ENCODE assay signal across 8 mouse cellular contexts in the genomic region with DNA sequence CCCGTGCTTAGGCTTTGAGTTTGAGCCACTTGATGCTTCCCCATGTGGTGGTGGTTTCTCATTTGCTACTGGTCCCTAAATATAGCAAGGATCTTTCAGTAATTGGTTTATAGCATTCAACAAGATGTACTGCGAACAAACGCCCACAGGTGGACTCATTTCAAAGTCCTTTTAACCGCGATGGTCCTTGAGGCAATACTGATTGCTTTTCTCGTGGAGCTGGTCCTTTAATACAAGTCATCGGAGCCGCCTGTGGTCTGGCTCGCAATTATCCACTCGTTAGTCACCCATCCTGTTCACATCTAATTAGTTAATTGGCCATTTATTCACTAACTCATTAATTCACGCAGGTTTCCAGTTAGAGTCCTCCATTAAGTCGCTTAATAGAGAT. TPM values are rescaled to one million over a fixed set of nuclear protein-coding genes. Genes with fewer than 3 reads are reported as not detected.
DNase-seq lines count a peak whose midpoint lies in the region; ATAC-seq lines count a peak whose summit lies in the region.

No protein-coding gene starts in this region.

- H3K36me3 ChIP-seq in kidney, embryonic 16.5 days (ENCODE audit: insufficient read depth, low read length), result no peaks in the 10 kb centered on the region
- H3K36me3 ChIP-seq in embryonic facial prominence, embryonic 11.5 days (replicated peaks; ENCODE audit: control insufficient read depth, insufficient read depth, low read depth, low read length), result no peaks in the 10 kb centered on the region
- no peaks in the 10 kb centered on the region for H3K36me3 ChIP-seq in hindbrain, embryonic 11.5 days (ENCODE audit: control insufficient read depth, insufficient read depth, low read length)
- no peaks in the 10 kb centered on the region for H3K36me3 ChIP-seq in midbrain, embryonic 13.5 days

- no peak overlapping the region for H3K27ac ChIP-seq in kidney, embryonic 16.5 days (ENCODE audit: low read length)
- H3K27ac ChIP-seq in embryonic facial prominence, embryonic 11.5 days (replicated peaks; ENCODE audit: low read depth, low read length), result no peak overlapping the region
- H3K27ac ChIP-seq in hindbrain, embryonic 11.5 days (ENCODE audit: low read depth, low read length), result no peak overlapping the region
- H3K27ac ChIP-seq in midbrain, embryonic 13.5 days, result peak overlapping the region; percentile 77

- no peak for ATAC-seq in kidney, embryonic 16.5 days (ENCODE audit: low FRiP score, low TSS enrichment)
- ATAC-seq in embryonic facial prominence, embryonic 11.5 days (replicated peaks; ENCODE audit: insufficient number of reproducible peaks, low FRiP score, low TSS enrichment, low read depth), result no peak
- 0 out of 2 replicates have a peak, but pooled peaks have one; percentile 10 for ATAC-seq in hindbrain, embryonic 11.5 days (ENCODE audit: low FRiP score)
- ATAC-seq in midbrain, embryonic 13.5 days, result peak; percentile 12; the same call in 1 of the 2 replicates

- peak overlapping the region; percentile 92 for H3K4me2 ChIP-seq in kidney, embryonic 16.5 days (replicated peaks; ENCODE audit: low read depth, low read length)
- H3K4me2 ChIP-seq in embryonic facial prominence, embryonic 11.5 days (ENCODE audit: low read depth, low read length), result peak overlapping the region; percentile 96; the same call in 1 of the 2 replicates
- no peak overlapping the region for H3K4me2 ChIP-seq in hindbrain, embryonic 11.5 days (replicated peaks; ENCODE audit: low read depth, low read length)
- peak overlapping the region; percentile 81 for H3K4me2 ChIP-seq in midbrain, embryonic 13.5 days (replicated peaks)

- H3K27me3 ChIP-seq in kidney, embryonic 16.5 days (ENCODE audit: insufficient read depth, low read length), result peaks cover 32% of the 10 kb centered on the region
- H3K27me3 ChIP-seq in embryonic facial prominence, embryonic 11.5 days (ENCODE audit: control insufficient read depth, insufficient read depth, low read length), result peaks cover 8% of the 10 kb centered on the region
- peaks cover 9% of the 10 kb centered on the region; the same call in 1 of the 2 replicates for H3K27me3 ChIP-seq in hindbrain, embryonic 11.5 days (ENCODE audit: control insufficient read depth, insufficient read depth, low read length)
- peaks cover 5% of the 10 kb centered on the region for H3K27me3 ChIP-seq in midbrain, embryonic 13.5 days

- no peak overlapping the region for H3K4me3 ChIP-seq in kidney, embryonic 16.5 days (ENCODE audit: low read length)
- peak overlapping the region; percentile 65 for H3K4me3 ChIP-seq in embryonic facial prominence, embryonic 11.5 days (ENCODE audit: low read depth, low read length)
- H3K4me3 ChIP-seq in hindbrain, embryonic 11.5 days (ENCODE audit: low read depth, low read length), result peak overlapping the region; percentile 52; the same call in 1 of the 2 replicates
- H3K4me3 ChIP-seq in midbrain, embryonic 13.5 days (replicated peaks), result peak overlapping the region; percentile 65

- no peaks in the 10 kb centered on the region for H3K9me3 ChIP-seq in kidney, embryonic 16.5 days (ENCODE audit: low read length)
- H3K9me3 ChIP-seq in embryonic facial prominence, embryonic 11.5 days (replicated peaks; ENCODE audit: control insufficient read depth, low read length), result no peaks in the 10 kb centered on the region
- no peaks in the 10 kb centered on the region for H3K9me3 ChIP-seq in hindbrain, embryonic 11.5 days (ENCODE audit: control insufficient read depth, low read length)
- H3K9me3 ChIP-seq in midbrain, embryonic 13.5 days, result no peaks in the 10 kb centered on the region

- WGBS in kidney, embryonic 16.5 days, result 40% methylated on average over 12 of the region's 12 CpGs
- 49% methylated on average over 12 of the region's 12 CpGs for WGBS in embryonic facial prominence, embryonic 11.5 days
- 66% methylated on average over 12 of the region's 12 CpGs for WGBS in hindbrain, embryonic 11.5 days
- WGBS in midbrain, embryonic 13.5 days, result 50% methylated on average over 12 of the region's 12 CpGs

- H3K9ac ChIP-seq in kidney, embryonic 16.5 days (replicated peaks; ENCODE audit: low read length), result no peak overlapping the region
- peak overlapping the region; percentile 74 for H3K9ac ChIP-seq in embryonic facial prominence, embryonic 11.5 days (replicated peaks; ENCODE audit: low read length)
- H3K9ac ChIP-seq in hindbrain, embryonic 11.5 days (ENCODE audit: low read depth, low read length), result no peak overlapping the region; the same call in 1 of the 2 replicates
- H3K9ac ChIP-seq in midbrain, embryonic 13.5 days (replicated peaks), result peak overlapping the region; percentile 86

- no peaks in the 10 kb centered on the region for H3K4me1 ChIP-seq in kidney, embryonic 16.5 days (ENCODE audit: insufficient read depth, low read length)
- H3K4me1 ChIP-seq in embryonic facial prominence, embryonic 11.5 days (ENCODE audit: control insufficient read depth, insufficient read depth, low read length), result no peaks in the 10 kb centered on the region
- H3K4me1 ChIP-seq in hindbrain, embryonic 11.5 days (replicated peaks; ENCODE audit: control insufficient read depth, insufficient read depth, low read length), result peaks cover 2% of the 10 kb centered on the region; the same call in 1 of the 2 replicates
- peaks cover 15% of the 10 kb centered on the region; the same call in 1 of the 2 replicates for H3K4me1 ChIP-seq in midbrain, embryonic 13.5 days (replicated peaks)

- DNase-seq in kidney, adult 8-10 months, result no peak
- peak; percentile 10 for DNase-seq in embryonic facial prominence, embryonic 11.5 days (ENCODE audit: low spot score)
- no peak for DNase-seq in hindbrain, embryonic 11.5 days (ENCODE audit: low spot score)
- DNase-seq in urinary bladder, postnatal 4 days (ENCODE audit: low spot score in 2 of 2), result no peak
- no peak for DNase-seq in frontal cortex, postnatal 36 days (ENCODE audit: low spot score in 2 of 2)
- no peak for DNase-seq in kidney, postnatal 4 days

RNA-seq across cellular contexts. Expression of a gene that starts 0.6 kb away (rescaled TPM):
- 1.1 and 1.4 TPM in 2 replicates for polyA plus RNA-seq in kidney, embryonic 16.5 days (2015; fragmentation: Nextera tagmentation; extraction: Ambion mirVana)
- 5.2 and 7.0 TPM in 2 replicates for polyA plus RNA-seq in embryonic facial prominence, embryonic 11.5 days (2014; fragmentation: Nextera tagmentation; extraction: Ambion mirVana)
- 5.4 and 5.5 TPM in 2 replicates for polyA plus RNA-seq in hindbrain, embryonic 11.5 days (2014; fragmentation: Nextera tagmentation; extraction: Ambion mirVana)
- polyA plus RNA-seq in midbrain, embryonic 13.5 days (2015; fragmentation: Nextera tagmentation; extraction: Ambion mirVana), result 45.2 and 47.0 TPM in 2 replicates

RNA-seq across cellular contexts. Expression of a gene that starts 32.6 kb away (rescaled TPM):
- polyA plus RNA-seq in kidney, embryonic 16.5 days (2015; fragmentation: Nextera tagmentation; extraction: Ambion mirVana), result 22.3 and 22.8 TPM in 2 replicates
- polyA plus RNA-seq in embryonic facial prominence, embryonic 11.5 days (2014; fragmentation: Nextera tagmentation; extraction: Ambion mirVana), result 20.5 and 23.8 TPM in 2 replicates
- polyA plus RNA-seq in hindbrain, embryonic 11.5 days (2014; fragmentation: Nextera tagmentation; extraction: Ambion mirVana), result 24.1 and 28.3 TPM in 2 replicates
- 35.4 and 36.7 TPM in 2 replicates for polyA plus RNA-seq in midbrain, embryonic 13.5 days (2015; fragmentation: Nextera tagmentation; extraction: Ambion mirVana)

RNA-seq across cellular contexts. Expression of a gene that starts 59.4 kb away (rescaled TPM):
- polyA plus RNA-seq in kidney, embryonic 16.5 days (2015; fragmentation: Nextera tagmentation; extraction: Ambion mirVana), result 13.1 and 14.8 TPM in 2 replicates
- 14.8 and 15.0 TPM in 2 replicates for polyA plus RNA-seq in embryonic facial prominence, embryonic 11.5 days (2014; fragmentation: Nextera tagmentation; extraction: Ambion mirVana)
- 19.8 and 19.9 TPM in 2 replicates for polyA plus RNA-seq in hindbrain, embryonic 11.5 days (2014; fragmentation: Nextera tagmentation; extraction: Ambion mirVana)
- 20.2 and 26.7 TPM in 2 replicates for polyA plus RNA-seq in midbrain, embryonic 13.5 days (2015; fragmentation: Nextera tagmentation; extraction: Ambion mirVana)

Comparison
In these comparisons a context has a peak if more than half of its experiments do, and no peak if none do; other contexts are left out.
1. ATAC-seq: peak in hindbrain, embryonic 11.5 days (single experiment) and midbrain, embryonic 13.5 days (single experiment); none in kidney, embryonic 16.5 days (single experiment) and embryonic facial prominence, embryonic 11.5 days (single experiment).
2. H3K9ac ChIP-seq: peak in embryonic facial prominence, embryonic 11.5 days (single experiment) and midbrain, embryonic 13.5 days (single experiment); none in kidney, embryonic 16.5 days (single experiment) and hindbrain, embryonic 11.5 days (single experiment).